Mouse (Mus musculus): ENCODE measurements at regions not wholly inside any gene's neighbourhood (a gene's known extent, or its start where the extent isn't known, plus 50 kb on each side); places are given as distances from the start of the nearest gene placed in this dataset.

GRCm38 (mm10) chr12:15896511-15896910 lies 79.8 kb upstream of the Trib2 start:
- DNase-seq (ENCODE audit: extremely low spot score, low read depth, low spot score) = no peak

GRCm38 (mm10) chr12:15895215-15895614 lies 78.5 kb upstream of the Trib2 start:
- no peak for DNase-seq (ENCODE audit: extremely low spot score, low read depth, low spot score)

DNA sequence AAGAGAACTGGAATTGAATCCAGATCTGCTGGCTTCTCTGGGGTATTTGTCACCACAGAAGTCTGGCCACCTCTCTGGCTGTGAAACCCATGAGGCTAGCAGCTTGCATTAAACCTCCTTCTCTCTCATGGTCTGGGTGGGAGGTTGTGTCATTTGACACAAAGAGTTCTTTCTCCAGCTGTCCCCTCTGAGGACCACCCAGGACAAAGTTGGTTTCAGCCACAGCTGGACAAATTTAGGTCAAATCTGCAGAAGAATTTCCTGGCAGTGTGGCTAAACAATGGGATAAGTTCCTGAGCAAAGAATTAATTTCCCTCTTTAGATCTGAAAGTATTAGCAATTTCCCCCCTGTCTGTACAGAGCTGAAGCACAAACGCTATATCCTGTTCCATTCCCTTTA lies 73.9 kb upstream of the Trib2 start:
- no peak for DNase-seq (ENCODE audit: extremely low spot score, low read depth, low spot score)

GRCm38 (mm10) chr12:15879907-15880430 lies 63.2 kb upstream of the Trib2 start:
- no peak for DNase-seq (ENCODE audit: extremely low spot score, low read depth, low spot score)

Measured in hindlimb bud, embryonic 11.5 days (tissue).